Mouse (Mus musculus): ENCODE data around the gene Ado.

Ado gene

DNA sequence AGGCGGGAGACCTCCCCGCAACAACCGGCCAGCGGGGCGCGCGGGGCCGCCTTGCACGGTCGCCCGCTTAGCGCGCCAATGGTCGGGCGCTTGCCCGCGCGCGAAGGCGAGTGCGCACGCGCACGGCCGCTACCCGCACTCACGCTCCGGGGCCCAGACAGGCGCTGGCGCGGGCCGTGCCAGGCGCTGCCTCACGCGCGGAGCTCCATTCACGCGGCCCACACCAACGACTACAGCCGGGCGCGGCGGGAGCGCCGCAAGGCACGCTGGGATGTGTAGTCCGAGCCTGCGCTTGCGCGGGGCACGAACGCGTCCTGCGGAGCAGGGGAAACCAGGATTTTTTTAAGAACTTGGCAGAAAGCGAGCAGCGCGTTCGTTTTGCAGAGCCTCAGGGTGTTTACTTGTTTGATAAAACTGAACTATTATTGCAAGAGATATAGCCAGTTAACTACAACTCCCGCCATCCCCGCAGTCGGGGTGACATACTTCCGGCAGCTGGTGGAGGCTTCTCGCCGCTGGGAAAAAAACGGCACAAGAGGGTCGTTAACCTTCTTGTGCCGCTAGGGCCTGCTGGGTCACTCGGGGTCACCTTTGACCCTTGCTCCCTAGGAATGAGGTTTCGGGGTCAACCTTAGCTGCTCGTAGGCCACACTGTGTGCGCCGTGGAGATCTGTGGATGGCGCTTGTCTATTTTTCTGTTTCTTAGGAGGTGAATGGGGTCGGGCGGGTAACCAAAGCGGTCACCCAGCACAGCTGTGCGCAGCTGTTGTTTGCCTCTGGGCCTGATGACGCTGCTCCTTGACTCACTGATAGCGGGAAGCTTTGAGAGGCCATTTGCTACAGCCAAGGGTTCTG lies at the start of gene Ado:
TSS of gene Ado (minus strand) at position 79 of the 855 bp plus-strand sequence.
- DNase-seq, result peak; percentile 84 to 87

DNA sequence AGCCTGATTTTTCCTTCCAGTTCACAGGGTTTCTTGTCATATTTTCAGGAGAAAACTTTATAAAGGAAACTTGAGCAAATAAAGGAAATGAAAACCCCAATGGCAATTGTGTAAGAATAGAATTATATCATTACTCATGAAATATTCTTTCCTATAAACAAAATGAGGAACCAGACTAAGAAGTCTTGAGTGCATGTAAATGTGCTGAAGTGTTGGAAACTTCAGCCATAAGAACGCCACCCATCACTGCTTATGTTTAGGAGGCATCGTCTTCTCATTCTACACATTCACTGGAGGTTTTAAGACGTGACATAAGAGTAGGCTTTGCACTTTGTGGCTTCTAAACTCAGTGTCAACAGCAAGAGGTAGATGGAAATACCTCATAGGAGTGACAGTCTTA lies 46.5 kb upstream of the Ado start:
- no peak for DNase-seq

GRCm38 (mm10) chr10:67585873-67586610 lies 37.3 kb upstream of the Ado start:
- DNase-seq, result peak; percentile 66 to 73

DNA sequence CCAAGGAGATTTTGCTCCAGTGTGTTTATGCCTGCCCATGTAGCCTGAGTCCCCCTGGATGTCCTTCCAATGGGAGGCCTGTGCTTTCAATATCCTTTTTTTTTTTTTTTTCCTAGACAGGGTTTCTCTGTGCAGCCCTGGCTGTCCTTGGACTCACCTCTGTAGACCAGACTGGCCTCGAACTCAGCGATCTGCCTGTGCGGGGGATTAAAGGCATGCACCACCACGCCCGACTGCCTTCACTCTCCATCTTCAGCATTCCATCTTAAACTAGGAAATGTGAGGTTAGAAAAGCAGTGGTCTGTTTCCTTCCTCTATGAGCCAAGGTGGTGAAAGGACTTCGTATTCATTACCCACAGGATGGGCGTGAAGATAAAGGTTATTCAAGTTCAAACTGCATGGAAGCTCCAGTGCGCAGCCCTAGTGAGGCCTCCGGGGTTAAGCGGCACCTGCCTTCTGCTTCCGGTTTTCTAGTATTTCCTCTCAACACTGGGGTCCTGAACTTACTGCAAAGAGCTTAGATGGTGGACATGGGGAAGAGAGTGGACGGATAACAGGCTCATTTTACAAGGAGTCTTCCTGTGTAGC lies 33.0 kb upstream of the Ado start:
- DNase-seq, result peak; percentile 63 to 65

- no peak for DNase-seq
These were observed 31.1 kb upstream of the Ado start for GRCm38 (mm10) chr10:67579830-67580229.

DNA sequence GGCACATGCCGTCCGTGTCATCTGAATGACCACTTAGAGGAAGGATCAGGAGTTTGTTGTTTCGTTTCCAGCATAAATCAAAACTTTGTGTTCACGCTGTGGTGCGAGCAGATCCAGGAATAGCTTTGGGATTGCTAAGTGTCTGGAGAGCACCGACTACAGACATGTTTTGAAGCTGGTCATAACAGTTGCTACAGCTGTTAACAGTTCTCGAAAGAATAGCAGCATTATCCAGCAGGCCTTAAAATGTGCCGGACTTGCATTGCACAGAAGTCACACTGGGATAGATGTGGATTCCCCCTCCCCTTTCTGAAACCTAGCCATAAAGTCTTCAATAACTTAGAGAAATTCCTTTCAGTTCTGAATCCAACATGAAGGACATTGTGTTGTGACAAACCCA lies 24.6 kb upstream of the Ado start:
- no peak for DNase-seq

DNA sequence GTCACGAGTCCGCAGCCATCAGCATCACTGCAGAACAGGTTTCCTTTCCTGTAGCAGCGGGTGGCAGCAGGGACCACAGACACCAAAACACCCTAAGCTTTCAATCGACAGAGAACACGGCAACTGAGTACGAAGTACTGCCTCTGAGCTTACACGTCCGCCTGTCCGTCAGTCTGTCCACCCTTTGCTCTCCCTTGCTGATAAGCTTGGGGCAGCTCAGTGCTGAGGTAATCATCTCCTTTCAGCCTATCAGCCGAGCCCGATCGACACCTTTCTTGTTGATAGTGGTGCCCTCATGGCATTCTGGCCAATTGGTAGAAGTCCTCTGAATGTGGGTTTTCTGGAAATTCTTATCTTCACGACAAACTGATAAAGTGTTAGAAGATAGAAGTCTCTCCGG lies 22.7 kb upstream of the Ado start:
- no peak for DNase-seq

- DNase-seq, result no peak
These were observed 20.8 kb upstream of the Ado start for GRCm38 (mm10) chr10:67569539-67569938.

DNA sequence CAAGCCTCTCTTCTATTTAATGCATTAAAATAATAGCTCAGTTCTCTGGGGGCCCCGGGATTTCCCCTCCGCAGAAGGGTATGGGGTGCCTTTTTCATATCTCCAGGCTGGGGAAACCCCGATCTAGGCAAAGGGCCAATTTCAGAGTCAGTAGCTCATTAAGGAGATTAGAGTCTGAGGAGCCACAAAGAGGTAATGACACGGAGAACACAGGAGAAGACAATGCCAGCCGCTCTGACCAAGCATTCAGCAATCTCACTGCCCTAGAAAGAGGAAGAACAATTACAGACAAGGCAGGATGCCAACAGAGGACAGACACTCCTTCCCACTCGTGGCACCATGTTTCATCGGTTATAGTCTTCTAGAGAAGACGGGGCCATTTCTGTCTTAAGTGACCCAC lies 17.3 kb upstream of the Ado start:
- DNase-seq, result peak; percentile 47 to 53

- no peak for DNase-seq
These were observed 15.8 kb upstream of the Ado start for GRCm38 (mm10) chr10:67564509-67564908.

GRCm38 (mm10) chr10:67561185-67561584 lies 12.4 kb upstream of the Ado start:
- DNase-seq, result no peak

DNA sequence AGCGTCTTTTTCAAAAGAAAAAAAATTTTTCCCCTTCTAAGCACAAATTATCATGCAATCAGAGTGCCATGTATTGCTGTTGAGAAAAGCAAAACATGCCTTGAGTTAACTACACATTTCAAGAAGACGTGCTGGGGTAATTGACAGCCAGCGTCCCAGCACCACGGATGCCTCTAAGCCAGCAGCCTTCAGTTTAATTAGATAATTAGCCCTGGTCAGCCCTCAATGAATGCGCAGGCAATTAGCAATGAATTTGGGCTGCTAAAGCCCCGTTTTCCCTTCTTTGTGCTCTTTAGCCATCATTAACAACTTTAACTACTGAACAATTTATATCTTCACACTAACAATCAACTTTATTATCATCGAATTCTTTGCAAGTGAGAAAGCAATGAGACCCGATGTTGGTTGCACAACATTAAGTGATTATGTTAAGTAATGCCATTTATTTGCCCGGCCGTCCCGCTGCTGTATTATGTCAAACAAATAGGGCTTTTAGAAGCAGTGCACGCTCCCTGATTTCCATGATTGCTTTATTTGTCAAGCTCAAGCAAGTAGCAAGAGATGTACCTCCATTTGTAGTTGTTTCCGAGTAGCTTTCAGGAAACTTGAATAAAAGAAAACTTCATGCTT lies 11.1 kb upstream of the Ado start:
- DNase-seq, result no peak

GRCm38 (mm10) chr10:67558053-67558452 lies 9.3 kb upstream of the Ado start:
- DNase-seq, result no peak

GRCm38 (mm10) chr10:67548261-67548854 lies 397 bp downstream of the Ado start:
- peak; percentile 63 to 73 for DNase-seq

DNA sequence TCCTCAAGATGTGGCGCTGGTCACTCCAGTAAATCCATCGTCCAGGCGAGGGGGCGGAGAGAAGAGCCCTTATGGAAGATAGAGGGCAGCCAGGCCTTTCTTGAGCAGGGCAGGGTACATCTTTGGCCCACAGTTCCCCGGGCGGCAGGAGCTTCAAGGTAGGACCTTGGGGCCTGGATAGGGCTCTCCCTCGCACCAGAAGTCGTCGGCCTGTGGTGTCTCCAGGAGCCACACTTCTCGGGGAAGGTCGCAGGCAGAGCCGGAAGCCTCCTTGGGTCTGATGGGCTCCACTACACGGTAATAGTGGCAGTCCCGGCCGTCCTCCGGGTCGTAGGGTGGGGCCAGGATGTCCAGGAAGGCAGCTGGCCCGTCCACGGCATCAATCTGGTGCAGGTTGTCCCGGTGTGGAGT lies 900 bp downstream of the Ado start:
- DNase-seq, result peak; percentile 10 to 30

DNA sequence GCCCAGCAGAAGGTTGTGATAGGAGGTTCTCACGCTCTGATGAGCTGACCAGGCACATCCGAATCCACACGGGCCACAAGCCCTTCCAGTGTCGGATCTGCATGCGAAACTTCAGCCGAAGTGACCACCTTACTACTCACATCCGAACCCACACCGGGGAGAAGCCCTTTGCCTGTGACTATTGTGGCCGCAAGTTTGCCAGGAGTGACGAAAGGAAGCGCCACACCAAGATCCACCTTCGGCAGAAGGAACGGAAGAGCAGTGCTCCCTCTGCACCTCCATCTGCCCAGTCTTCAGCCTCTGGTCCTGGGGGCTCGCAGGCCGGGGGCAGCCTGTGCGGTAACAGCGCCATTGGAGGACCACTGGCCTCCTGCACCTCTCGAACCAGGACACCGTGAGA lies 8.2 kb downstream of the Ado start:
- DNase-seq, result no peak

GRCm38 (mm10) chr10:67539401-67539730 lies 9.4 kb downstream of the Ado start:
- DNase-seq, result no peak

DNA sequence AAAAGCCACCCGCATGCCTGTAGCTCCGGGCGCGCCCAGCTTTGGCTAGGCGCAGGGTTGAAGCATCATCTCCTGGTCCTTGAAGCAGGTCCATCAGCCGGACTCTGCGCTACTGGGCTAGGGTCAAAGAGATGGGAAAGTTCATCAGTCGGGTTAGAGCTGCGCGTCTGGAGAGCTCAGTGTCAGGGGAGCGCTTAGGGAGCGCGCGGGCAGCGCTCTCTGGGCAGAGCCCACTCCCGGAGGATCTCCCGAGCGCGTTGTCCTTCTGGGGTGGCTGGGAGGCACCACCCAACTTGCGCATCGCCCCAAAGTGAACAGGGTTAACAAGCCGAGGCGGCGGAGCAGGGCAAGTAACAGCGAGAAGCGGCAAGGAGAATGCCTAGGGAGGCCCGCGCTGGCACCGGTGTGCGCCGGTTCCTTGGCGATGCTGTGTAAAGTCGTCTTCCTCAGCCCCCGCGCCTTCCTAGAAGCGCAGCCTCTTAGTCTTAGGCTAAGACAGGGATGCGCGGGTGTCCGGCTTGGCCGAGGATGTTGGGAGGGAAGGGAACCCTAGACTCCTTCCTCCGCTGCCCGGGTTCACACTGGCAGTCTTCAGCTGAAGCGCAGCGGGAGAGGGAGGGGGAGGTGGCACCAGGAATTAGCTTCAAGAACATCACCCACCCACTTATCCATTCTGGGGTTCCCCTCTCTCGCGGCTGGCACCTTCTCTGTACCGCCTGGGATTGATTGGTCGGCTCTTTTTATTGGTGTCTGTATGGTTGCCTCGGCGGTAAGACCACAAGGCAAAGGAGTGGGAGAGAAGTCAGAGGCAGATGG lies 10.0 kb downstream of the Ado start:
- DNase-seq, result peak; percentile 45 to 57

DNA sequence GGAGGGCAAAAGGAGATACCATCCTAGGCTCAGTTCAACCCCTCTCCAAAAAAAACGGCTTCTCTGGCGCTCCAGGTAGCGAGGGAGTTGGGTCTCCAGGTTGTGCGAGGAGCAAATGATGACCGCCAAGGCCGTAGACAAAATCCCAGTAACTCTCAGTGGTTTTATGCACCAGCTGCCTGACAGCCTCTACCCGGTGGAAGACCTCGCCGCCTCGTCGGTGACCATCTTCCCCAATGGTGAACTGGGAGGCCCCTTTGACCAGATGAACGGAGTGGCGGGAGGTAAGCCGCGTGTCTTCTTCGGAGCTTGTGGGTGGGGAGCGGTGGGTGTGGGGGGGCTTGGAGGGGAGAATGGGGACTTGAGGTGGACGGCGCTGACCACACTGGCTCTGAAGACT lies 10.6 kb downstream of the Ado start:
- DNase-seq, result peak; percentile 21 to 39

- peak; percentile 93 to 96 for DNase-seq
These were observed 11.4 kb downstream of the Ado start for GRCm38 (mm10) chr10:67537151-67537994.

- DNase-seq, result peak; percentile 62 to 63
These were observed 12.1 kb downstream of the Ado start for GRCm38 (mm10) chr10:67536621-67537141.

Measured in B cell, adult 2 months (primary cell).